Mouse (Mus musculus): Measurements from ENCODE around the gene 9230112D13Rik. TPM values are rescaled to one million over a fixed set of nuclear protein-coding genes. Genes with fewer than 3 reads are reported as not detected.

9230112D13Rik gene
- not detected for total RNA-seq (2021)

GRCm38 (mm10) chr14:34522701-34523100 is at the start of gene 9230112D13Rik:
Gene 9230112D13Rik, minus strand, starts transcription at chr14:34522801.
- no peak for DNase-seq (ENCODE audit: extremely low spot score in 1 of 2, low spot score in 1 of 2)

GRCm38 (mm10) chr14:34571610-34572387 is 49.2 kb upstream of the 9230112D13Rik start:
- DNase-seq (ENCODE audit: extremely low spot score in 1 of 2, low spot score in 1 of 2): no peak

- no peak for DNase-seq (ENCODE audit: extremely low spot score in 1 of 2, low spot score in 1 of 2)
These were observed 48.3 kb upstream of the 9230112D13Rik start for GRCm38 (mm10) chr14:34570903-34571302.

GRCm38 (mm10) chr14:34570294-34570693 is 47.7 kb upstream of the 9230112D13Rik start:
- peak; percentile 73 to 94 for DNase-seq (ENCODE audit: extremely low spot score in 1 of 2, low spot score in 1 of 2)

- no peak for DNase-seq (ENCODE audit: extremely low spot score in 1 of 2, low spot score in 1 of 2)
These were observed 47.1 kb upstream of the 9230112D13Rik start for GRCm38 (mm10) chr14:34569534-34570194.

GRCm38 (mm10) chr14:34568626-34569025 is 46.0 kb upstream of the 9230112D13Rik start:
- DNase-seq (ENCODE audit: extremely low spot score in 1 of 2, low spot score in 1 of 2): no peak

- no peak for DNase-seq (ENCODE audit: extremely low spot score in 1 of 2, low spot score in 1 of 2)
These were observed 45.1 kb upstream of the 9230112D13Rik start for GRCm38 (mm10) chr14:34567697-34568096.

GRCm38 (mm10) chr14:34566530-34566929 is 43.9 kb upstream of the 9230112D13Rik start:
- DNase-seq (ENCODE audit: extremely low spot score in 1 of 2, low spot score in 1 of 2): no peak

GRCm38 (mm10) chr14:34565711-34566110 is 43.1 kb upstream of the 9230112D13Rik start:
- DNase-seq (ENCODE audit: extremely low spot score in 1 of 2, low spot score in 1 of 2): no peak

GRCm38 (mm10) chr14:34564646-34565045 is 42.0 kb upstream of the 9230112D13Rik start:
- no peak for DNase-seq (ENCODE audit: extremely low spot score in 1 of 2, low spot score in 1 of 2)

GRCm38 (mm10) chr14:34562393-34562792 is 39.8 kb upstream of the 9230112D13Rik start:
- DNase-seq (ENCODE audit: extremely low spot score in 1 of 2, low spot score in 1 of 2): no peak

- DNase-seq (ENCODE audit: extremely low spot score in 1 of 2, low spot score in 1 of 2): no peak
These were observed 39.0 kb upstream of the 9230112D13Rik start for GRCm38 (mm10) chr14:34561647-34562046.

- no peak for DNase-seq (ENCODE audit: extremely low spot score in 1 of 2, low spot score in 1 of 2)
These were observed 36.3 kb upstream of the 9230112D13Rik start for GRCm38 (mm10) chr14:34558947-34559346.

GRCm38 (mm10) chr14:34555211-34555610 is 32.6 kb upstream of the 9230112D13Rik start:
- DNase-seq (ENCODE audit: extremely low spot score in 1 of 2, low spot score in 1 of 2): no peak

- DNase-seq (ENCODE audit: extremely low spot score in 1 of 2, low spot score in 1 of 2): no peak
These were observed 31.4 kb upstream of the 9230112D13Rik start for GRCm38 (mm10) chr14:34554047-34554446.

- no peak for DNase-seq (ENCODE audit: extremely low spot score in 1 of 2, low spot score in 1 of 2)
These were observed 30.9 kb upstream of the 9230112D13Rik start for GRCm38 (mm10) chr14:34553470-34553869.

GRCm38 (mm10) chr14:34552226-34552625 is 29.6 kb upstream of the 9230112D13Rik start:
- no peak for DNase-seq (ENCODE audit: extremely low spot score in 1 of 2, low spot score in 1 of 2)

- peak; percentile 80 to 82 for DNase-seq (ENCODE audit: extremely low spot score in 1 of 2, low spot score in 1 of 2)
These were observed 26.5 kb upstream of the 9230112D13Rik start for GRCm38 (mm10) chr14:34549004-34549671.

GRCm38 (mm10) chr14:34548391-34549001 is 25.9 kb upstream of the 9230112D13Rik start:
- DNase-seq (ENCODE audit: extremely low spot score in 1 of 2, low spot score in 1 of 2): peak in 1 of 2 experiments; percentile 44

GRCm38 (mm10) chr14:34544545-34544944 is 21.9 kb upstream of the 9230112D13Rik start:
- no peak for DNase-seq (ENCODE audit: extremely low spot score in 1 of 2, low spot score in 1 of 2)

GRCm38 (mm10) chr14:34544001-34544400 is 21.4 kb upstream of the 9230112D13Rik start:
- DNase-seq (ENCODE audit: extremely low spot score in 1 of 2, low spot score in 1 of 2): no peak
